Mouse (Mus musculus) stomach, embryonic 14.5 days (tissue): ENCODE data around the gene Hspa1b. TPM values are rescaled to one million over a fixed set of nuclear protein-coding genes. Genes with fewer than 3 reads are reported as not detected.
A peak's percentile ranks its signal among the peaks of the same experiment; 100 is the strongest.

Experiments
- ATAC-seq: fragments of 200-750 bp; cut with Nextera tagmentation; 2 replicates; pipeline ENCODE4 v1.8.0; 2017; ENCODE audit warnings: low read depth, moderate TSS enrichment; ENCODE audit not compliant: insufficient number of reproducible peaks, insufficient read depth, low FRiP score
- H3K27ac ChIP-seq: fragments of 300-500 bp; sonication (generic); 2 replicates; pipeline ENCODE4 v1.5.1; 2014; ENCODE audit warnings: mild to moderate bottlenecking, low read length, moderate library complexity, mixed read lengths
- H3K27me3 ChIP-seq: fragments of 300-500 bp; sonication (generic); 2 replicates; pipeline ENCODE4 v1.6.1; 2014; ENCODE audit warnings: low read length, control low read depth, mixed read lengths; ENCODE audit not compliant: control insufficient read depth, insufficient read depth
- H3K36me3 ChIP-seq: fragments of 300-500 bp; sonication (generic); 2 replicates; pipeline ENCODE4 v1.6.1; 2014; ENCODE audit warnings: mild to moderate bottlenecking, control low read depth, low read length, moderate library complexity, mixed read lengths; ENCODE audit not compliant: control insufficient read depth, insufficient read depth
- H3K4me1 ChIP-seq: fragments of 300-500 bp; sonication (generic); 2 replicates; pipeline ENCODE4 v1.6.1; 2014; ENCODE audit warnings: low read length, control low read depth, mixed read lengths; ENCODE audit not compliant: control insufficient read depth, insufficient read depth
- H3K4me2 ChIP-seq: fragments of 300-500 bp; sonication (generic); replicated peaks from 2 replicates; pipeline ENCODE4 v1.6.1; 2014; ENCODE audit warnings: low read depth, low read length, control low read depth
- H3K4me3 ChIP-seq: fragments of 300-500 bp; sonication (generic); 2 replicates; pipeline ENCODE4 v1.5.1; 2014; ENCODE audit warnings: low read depth, low read length, control low read depth
- H3K9ac ChIP-seq: fragments of 300-500 bp; sonication (generic); replicated peaks from 2 replicates; pipeline ENCODE4 v1.6.1; 2014; ENCODE audit warnings: low read depth, mild to moderate bottlenecking, control low read depth, low read length, moderate library complexity, mixed read lengths
- H3K9me3 ChIP-seq: fragments of 300-500 bp; sonication (generic); 2 replicates; pipeline ENCODE4 v1.6.1; 2016; ENCODE audit warnings: low read depth, low read length, control low read depth; ENCODE audit not compliant: control insufficient read depth
- WGBS: fragments of 180-500 bp; shearing (Covaris S2); extraction: QIAGEN DNeasy Blood & Tissue Kit; methylation state at CpG from one replicate; pipeline ENCODE4 v1.1.7; 2014; 5-methylcytosine and 5-hydroxymethylcytosine counted together
- polyA plus RNA-seq: library from polyadenylated mRNA; unstranded; fragments of >200 nt; fragmentation: Nextera tagmentation; extraction: Ambion mirVana; gene quantifications from 2 replicates; pipeline ENCODE4 v1.2.1, GENCODE M21; 2014

Hspa1b gene
- polyA plus RNA-seq, 1 experiment from 2014 or later = 0.54 TPM

DNA sequence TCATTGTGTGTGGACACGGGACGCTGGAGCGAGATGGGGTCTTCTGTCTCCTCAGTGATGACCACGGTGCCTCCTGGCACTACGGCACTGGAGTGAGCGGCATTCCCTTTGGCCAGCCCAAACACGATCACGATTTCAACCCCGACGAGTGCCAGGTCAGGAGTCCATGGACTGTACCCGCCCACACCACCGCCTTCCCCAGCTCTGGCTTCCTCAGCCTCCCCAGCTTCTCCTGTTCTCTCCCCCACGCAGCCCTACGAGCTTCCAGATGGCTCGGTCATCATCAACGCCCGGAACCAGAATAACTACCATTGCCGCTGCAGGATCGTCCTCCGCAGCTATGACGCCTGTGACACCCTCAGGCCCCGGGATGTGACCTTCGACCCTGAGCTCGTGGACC is 25.0 kb downstream of the Hspa1b start:
- WGBS = 69% methylated on average over 24 of the region's 24 CpGs
- no peaks in the 10 kb centered on the region for H3K27me3 ChIP-seq
- no peak overlapping the region for H3K4me3 ChIP-seq
- H3K9ac ChIP-seq = no peak overlapping the region
- H3K4me2 ChIP-seq = no peak overlapping the region
- H3K4me1 ChIP-seq = no peaks in the 10 kb centered on the region
- H3K27ac ChIP-seq = no peak overlapping the region
- H3K9me3 ChIP-seq = no peaks in the 10 kb centered on the region
- H3K36me3 ChIP-seq = no peaks in the 10 kb centered on the region
- ATAC-seq = no peak

- WGBS = 74% methylated on average over 8 of the region's 8 CpGs
- H3K36me3 ChIP-seq = no peaks in the 10 kb centered on the region
- H3K9ac ChIP-seq = peak overlapping the region; percentile 54; the same call in 1 of the 2 replicates
- peak overlapping the region; percentile 71 for H3K4me3 ChIP-seq
- H3K27me3 ChIP-seq = no peaks in the 10 kb centered on the region
- no peak for ATAC-seq
- H3K4me2 ChIP-seq = peak overlapping the region; percentile 98
- no peaks in the 10 kb centered on the region for H3K9me3 ChIP-seq
- H3K4me1 ChIP-seq = no peaks in the 10 kb centered on the region
- H3K27ac ChIP-seq = no peak overlapping the region
Observed at GRCm38 (mm10) chr17:34932287-34932686, 26.8 kb downstream of the Hspa1b start.

DNA sequence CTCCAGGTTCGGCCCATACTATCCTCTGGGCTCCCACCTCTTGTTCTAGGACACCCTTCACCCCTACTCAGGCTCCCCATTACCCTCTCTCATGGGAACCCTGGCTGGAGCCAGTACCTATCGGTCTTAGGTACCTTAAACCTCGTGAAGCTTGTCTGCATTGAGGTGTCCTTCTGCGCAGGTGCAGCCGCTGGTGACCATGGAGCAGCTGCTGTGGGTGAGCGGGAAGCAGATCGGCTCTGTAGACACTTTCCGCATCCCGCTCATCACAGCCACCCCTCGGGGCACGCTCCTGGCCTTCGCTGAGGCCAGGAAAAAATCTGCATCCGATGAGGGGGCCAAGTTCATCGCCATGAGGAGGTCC is 27.3 kb downstream of the Hspa1b start:
- no peaks in the 10 kb centered on the region for H3K27me3 ChIP-seq
- 0 out of 2 replicates have a peak, but pooled peaks have one; percentile 2 for ATAC-seq
- no peaks in the 10 kb centered on the region for H3K36me3 ChIP-seq
- H3K9ac ChIP-seq = peak overlapping the region; percentile 54
- peak overlapping the region; percentile 71 for H3K4me3 ChIP-seq
- H3K9me3 ChIP-seq = no peaks in the 10 kb centered on the region
- H3K4me2 ChIP-seq = peak overlapping the region; percentile 98
- no peaks in the 10 kb centered on the region for H3K4me1 ChIP-seq
- no peak overlapping the region for H3K27ac ChIP-seq
- 11% methylated on average over 14 of the region's 14 CpGs for WGBS

- Histone ChIP-seq H3K36me3 (no peaks in the 10 kb centered on the region), H3K9ac (peak within 1 kb of the TSS; percentile 54), H3K27me3 (no peaks in the 10 kb centered on the region), H3K4me1 (no peaks in the 10 kb centered on the region), H3K4me2 (peak within 1 kb of the TSS; percentile 98), H3K27ac (no peak within 1 kb of the TSS), H3K9me3 (no peaks in the 10 kb centered on the region), H3K4me3 (peak within 1 kb of the TSS; percentile 71)
- WGBS = under 1% methylated on average over 38 of the region's 38 CpGs
- ATAC-seq = peak; percentile 96
Observed at GRCm38 (mm10) chr17:34931061-34931734, 27.8 kb downstream of the Hspa1b start, which contains the start of gene Neu1. TSS of gene Neu1 (plus strand) at chr17:34931253.

- H3K27me3 ChIP-seq = no peaks in the 10 kb centered on the region
- no peaks in the 10 kb centered on the region for H3K4me1 ChIP-seq
- H3K4me2 ChIP-seq = no peak overlapping the region
- no peak overlapping the region for H3K27ac ChIP-seq
- H3K9ac ChIP-seq = no peak overlapping the region
- WGBS = 51% methylated on average over 4 of the region's 4 CpGs
- H3K36me3 ChIP-seq = no peaks in the 10 kb centered on the region
- H3K9me3 ChIP-seq = no peaks in the 10 kb centered on the region
- H3K4me3 ChIP-seq = no peak overlapping the region
- ATAC-seq = no peak
Observed at GRCm38 (mm10) chr17:34928841-34929240, 30.2 kb downstream of the Hspa1b start.

GRCm38 (mm10) chr17:34927306-34928019 is 31.6 kb downstream of the Hspa1b start:
- no peak overlapping the region for H3K4me3 ChIP-seq
- no peak for ATAC-seq
- no peaks in the 10 kb centered on the region for H3K9me3 ChIP-seq
- no peaks in the 10 kb centered on the region for H3K4me1 ChIP-seq
- 84% methylated on average over 18 of the region's 18 CpGs for WGBS
- no peak overlapping the region for H3K4me2 ChIP-seq
- H3K36me3 ChIP-seq = no peaks in the 10 kb centered on the region
- H3K27ac ChIP-seq = no peak overlapping the region
- no peak overlapping the region for H3K9ac ChIP-seq
- no peaks in the 10 kb centered on the region for H3K27me3 ChIP-seq

GRCm38 (mm10) chr17:34924258-34924657 is 34.8 kb downstream of the Hspa1b start:
- H3K4me1 ChIP-seq = no peaks in the 10 kb centered on the region
- no peaks in the 10 kb centered on the region for H3K36me3 ChIP-seq
- H3K27ac ChIP-seq = no peak overlapping the region
- no peak overlapping the region for H3K4me3 ChIP-seq
- H3K9ac ChIP-seq = no peak overlapping the region
- 63% methylated on average over 5 of the region's 5 CpGs for WGBS
- no peak overlapping the region for H3K4me2 ChIP-seq
- ATAC-seq = no peak
- H3K27me3 ChIP-seq = no peaks in the 10 kb centered on the region
- no peaks in the 10 kb centered on the region for H3K9me3 ChIP-seq

- Histone ChIP-seq H3K9me3 (no peaks in the 10 kb centered on the region), H3K9ac (no peak overlapping the region), H3K4me1 (no peaks in the 10 kb centered on the region), H3K4me3 (no peak overlapping the region), H3K27me3 (no peaks in the 10 kb centered on the region), H3K4me2 (no peak overlapping the region), H3K36me3 (no peaks in the 10 kb centered on the region), H3K27ac (no peak overlapping the region)
- 0 out of 2 replicates have a peak, but pooled peaks have one; percentile 33 for ATAC-seq
- 50% methylated on average over 6 of the region's 6 CpGs for WGBS
Observed at GRCm38 (mm10) chr17:34922939-34923338, 36.1 kb downstream of the Hspa1b start.
